Mouse (Mus musculus) liver, adult 2 months (tissue): ENCODE data around the gene Dsn1. TPM values are rescaled to one million over a fixed set of nuclear protein-coding genes. Genes with fewer than 3 reads are reported as not detected.

Experiments
- DNase-seq: peaks from one replicate; pipeline ENCODE4 v3.0.0-alpha.2; 2011; ENCODE audit warnings: low read depth, low spot score; ENCODE audit errors: extremely low read depth
- H3K27ac ChIP-seq: fragments of 200-500 bp; replicated peaks from 2 replicates; pipeline ENCODE4 v1.5.1; 2012; ENCODE audit warnings: low read depth, mild to moderate bottlenecking, control low read depth, inconsistent platforms, low read length; ENCODE audit not compliant: insufficient read depth
- H3K27me3 ChIP-seq: fragments of 200-500 bp; 2 replicates; pipeline ENCODE4 v1.6.1; 2012; ENCODE audit warnings: mild to moderate bottlenecking, moderate library complexity, low read length, inconsistent platforms; ENCODE audit not compliant: control insufficient read depth, insufficient read depth
- H3K36me3 ChIP-seq: fragments of 200-500 bp; 2 replicates; pipeline ENCODE4 v1.6.1; 2012; ENCODE audit warnings: low read length, inconsistent platforms; ENCODE audit not compliant: control insufficient read depth, insufficient read depth
- H3K4me1 ChIP-seq: fragments of 200-500 bp; 2 replicates; pipeline ENCODE4 v1.6.1; 2011; ENCODE audit warnings: low read length; ENCODE audit not compliant: control insufficient read depth, insufficient read depth
- H3K4me3 ChIP-seq: fragments of 200-500 bp; 2 replicates; pipeline ENCODE4 v1.5.1; 2011; ENCODE audit warnings: low read depth, mild to moderate bottlenecking, control low read depth, low read length, moderate library complexity; ENCODE audit not compliant: insufficient read depth
- H3K79me2 ChIP-seq: fragments of 200-500 bp; 2 replicates; pipeline ENCODE4 v1.6.1; 2012; ENCODE audit warnings: inconsistent platforms, mild to moderate bottlenecking, low read length, moderate library complexity; ENCODE audit not compliant: control insufficient read depth, insufficient read depth
- H3K9ac ChIP-seq: fragments of 200-500 bp; 2 replicates; pipeline ENCODE4 v1.6.1; 2012; ENCODE audit warnings: low read depth, mild to moderate bottlenecking, control low read depth, inconsistent platforms, low read length
- CTCF ChIP-seq: fragments of 200-500 bp; IDR thresholded peaks from 2 replicates; pipeline ENCODE4 v1.5.1; 2011; ENCODE audit warnings: low read depth, low read length, control low read depth
- POLR2A ChIP-seq: fragments of 200-500 bp; IDR thresholded peaks from 2 replicates; pipeline ENCODE4 v1.6.1; 2011; ENCODE audit warnings: low read length, control low read depth; ENCODE audit not compliant: insufficient read depth; ENCODE audit errors: extremely low read depth
- WGBS: fragments of 180-500 bp; shearing (Covaris S2); methylation state at CpG from one replicate; pipeline ENCODE4 v1.1.7; 2018; 5-methylcytosine and 5-hydroxymethylcytosine counted together
- polyA plus RNA-seq: library from polyadenylated mRNA; depleted of rRNA; stranded (reverse); fragments of >200 nt; gene quantifications from 2 replicates; pipeline ENCODE4 v1.2.3, GENCODE M21; 2012
- total RNA-seq: library from RNA; depleted of rRNA; stranded (reverse); fragments of >200 nt; gene quantifications from 2 replicates; pipeline ENCODE4 v1.2.3, GENCODE M21; 2014

Gene Dsn1
- total and polyA plus RNA-seq, 2 experiments, result 0.10 to 1.0 TPM

- no peaks in the 10 kb centered on the region for H3K36me3 ChIP-seq
- H3K4me3 ChIP-seq, result no peak overlapping the region
- 91% methylated on average over 8 of the region's 8 CpGs for WGBS
- TF ChIP-seq POLR2A (no peak), CTCF (no peak)
- H3K27ac ChIP-seq, result no peak overlapping the region
- no peaks in the 10 kb centered on the region for H3K27me3 ChIP-seq
- no peak for DNase-seq
- H3K4me1 ChIP-seq, result no peaks in the 10 kb centered on the region
- H3K79me2 ChIP-seq, result 0 out of 2 replicates have a peak, but pooled peaks cover 3% of the 10 kb centered on the region
- H3K9ac ChIP-seq, result no peak overlapping the region
Measured at GRCm38 (mm10) chr2:157043556-157043955, 36.6 kb upstream of the Dsn1 start.

- TF ChIP-seq POLR2A (no peak), CTCF (no peak)
- WGBS, result 80% methylated on average over 7 of the region's 7 CpGs
- Histone ChIP-seq H3K27me3 (no peaks in the 10 kb centered on the region), H3K36me3 (no peaks in the 10 kb centered on the region), H3K79me2 (0 out of 2 replicates have a peak, but pooled peaks cover 3% of the 10 kb centered on the region), H3K9ac (no peak overlapping the region), H3K4me1 (no peaks in the 10 kb centered on the region), H3K4me3 (no peak overlapping the region), H3K27ac (no peak overlapping the region)
- no peak for DNase-seq
Measured at GRCm38 (mm10) chr2:157041421-157041820, 34.5 kb upstream of the Dsn1 start.

GRCm38 (mm10) chr2:157040649-157041046, 33.7 kb upstream of the Dsn1 start:
- 87% methylated on average over 17 of the region's 17 CpGs for WGBS
- Histone ChIP-seq H3K4me3 (no peak overlapping the region), H3K27ac (no peak overlapping the region), H3K79me2 (0 out of 2 replicates have a peak, but pooled peaks cover 3% of the 10 kb centered on the region), H3K4me1 (no peaks in the 10 kb centered on the region), H3K36me3 (no peaks in the 10 kb centered on the region; the same call in 1 of the 2 replicates), H3K9ac (no peak overlapping the region), H3K27me3 (no peaks in the 10 kb centered on the region)
- TF ChIP-seq POLR2A (no peak), CTCF (no peak)
- no peak for DNase-seq

- Histone ChIP-seq H3K4me1 (no peaks in the 10 kb centered on the region), H3K4me3 (no peak overlapping the region), H3K9ac (no peak overlapping the region), H3K27me3 (no peaks in the 10 kb centered on the region), H3K27ac (no peak overlapping the region), H3K79me2 (0 out of 2 replicates have a peak, but pooled peaks cover 3% of the 10 kb centered on the region), H3K36me3 (no peaks in the 10 kb centered on the region; the same call in 1 of the 2 replicates)
- no peak for TF ChIP-seq CTCF
- no peak for TF ChIP-seq POLR2A
- 85% methylated on average over 48 of the region's 50 CpGs for WGBS
- DNase-seq, result no peak
Measured at GRCm38 (mm10) chr2:157039900-157040648, 33.1 kb upstream of the Dsn1 start.

- no peak for DNase-seq
- TF ChIP-seq CTCF (no peak), POLR2A (no peak)
- Histone ChIP-seq H3K36me3 (no peaks in the 10 kb centered on the region; the same call in 1 of the 2 replicates), H3K27ac (no peak overlapping the region), H3K4me1 (no peaks in the 10 kb centered on the region), H3K79me2 (0 out of 2 replicates have a peak, but pooled peaks cover 3% of the 10 kb centered on the region), H3K9ac (no peak overlapping the region), H3K27me3 (no peaks in the 10 kb centered on the region), H3K4me3 (no peak overlapping the region)
- 88% methylated on average over 9 of the region's 9 CpGs for WGBS
Measured at GRCm38 (mm10) chr2:157037303-157037702, 30.3 kb upstream of the Dsn1 start.

GRCm38 (mm10) chr2:157036400-157036799, 29.4 kb upstream of the Dsn1 start:
- TF ChIP-seq POLR2A (no peak), CTCF (no peak)
- 75% methylated on average over 8 of the region's 8 CpGs for WGBS
- Histone ChIP-seq H3K36me3 (no peaks in the 10 kb centered on the region; the same call in 1 of the 2 replicates), H3K27ac (no peak overlapping the region), H3K79me2 (0 out of 2 replicates have a peak, but pooled peaks cover 3% of the 10 kb centered on the region), H3K4me3 (no peak overlapping the region), H3K9ac (no peak overlapping the region), H3K27me3 (no peaks in the 10 kb centered on the region), H3K4me1 (no peaks in the 10 kb centered on the region)
- DNase-seq, result no peak
